Mouse (Mus musculus) spleen, postnatal 14 days (tissue): ENCODE results near the gene Pjvk.
A peak's percentile ranks its signal among the peaks of the same experiment; 100 is the strongest.
"Not testable (repeated sequence)": the region's sequence is repeated elsewhere in the genome, so short reads cannot be mapped to it uniquely, and the experiment has no call there.

Source experiments
- DNase-seq, 2 experiments: peaks; one replicate each; pipeline ENCODE4 v3.0.0; 2021 to 2022; ENCODE audit warnings: low spot score in 2 of 2

The Pjvk gene

DNA sequence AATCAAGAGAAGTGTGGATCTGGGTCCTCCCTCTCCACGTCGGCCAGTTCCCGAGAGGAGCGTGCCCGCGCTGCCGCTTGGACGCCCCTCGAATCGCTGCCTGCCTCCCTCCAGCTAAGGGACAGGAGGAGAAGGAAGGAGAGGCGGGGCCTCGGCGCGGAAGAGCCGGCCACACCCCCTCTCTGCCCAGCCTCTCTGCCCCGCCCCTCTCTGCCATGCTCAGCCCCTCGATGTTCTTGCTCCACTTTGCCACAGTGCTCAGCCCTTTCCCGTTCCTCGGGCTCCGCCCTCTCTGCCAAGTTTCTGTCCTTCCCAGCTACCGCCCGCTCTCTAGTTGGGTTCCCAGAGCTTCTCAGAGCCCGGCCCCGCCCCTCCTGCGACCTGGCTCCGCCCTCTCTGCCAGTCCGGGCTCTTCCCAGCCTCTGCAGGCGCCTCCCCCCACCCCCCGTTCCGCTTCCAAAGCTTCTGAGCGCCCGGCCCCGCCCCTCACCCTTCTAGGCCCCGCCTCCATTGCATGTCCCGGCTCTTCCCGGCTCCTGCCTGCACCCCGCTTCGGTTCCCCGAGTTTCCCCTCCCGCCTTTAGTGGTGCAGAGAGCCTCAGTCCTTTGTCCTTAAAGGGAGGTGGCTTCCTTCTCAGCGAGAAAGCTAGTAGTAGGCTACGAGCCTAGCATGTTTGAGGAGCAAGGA is at the start of gene Pjvk, which contains the start of gene Prkra:
Pjvk (plus strand) TSS at position 594 of the 688 bp plus-strand sequence.
Prkra (minus strand) TSS at position 133 of the 688 bp plus-strand sequence.
- peak; percentile 70 to 75 for DNase-seq

DNA sequence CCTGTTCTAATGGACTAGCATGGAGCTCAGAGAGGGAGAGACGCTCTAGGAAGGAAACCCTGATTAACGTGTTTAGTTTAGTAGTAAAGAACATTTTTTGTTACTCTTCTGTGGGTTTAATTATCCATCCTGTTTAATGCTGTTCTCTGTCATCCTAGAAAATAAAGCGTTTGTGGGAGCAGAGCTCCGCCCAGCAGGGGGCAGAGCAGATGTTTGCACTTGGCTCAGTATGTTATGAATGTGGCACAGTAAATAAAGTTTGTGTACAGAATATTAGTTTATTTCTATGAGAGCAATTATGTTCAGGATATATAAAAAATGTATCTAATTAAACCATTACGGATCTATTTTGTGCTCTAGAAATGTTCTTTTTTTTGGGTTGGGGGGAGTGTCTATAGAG is 49.1 kb upstream of the Pjvk start:
- DNase-seq = no peak

DNA sequence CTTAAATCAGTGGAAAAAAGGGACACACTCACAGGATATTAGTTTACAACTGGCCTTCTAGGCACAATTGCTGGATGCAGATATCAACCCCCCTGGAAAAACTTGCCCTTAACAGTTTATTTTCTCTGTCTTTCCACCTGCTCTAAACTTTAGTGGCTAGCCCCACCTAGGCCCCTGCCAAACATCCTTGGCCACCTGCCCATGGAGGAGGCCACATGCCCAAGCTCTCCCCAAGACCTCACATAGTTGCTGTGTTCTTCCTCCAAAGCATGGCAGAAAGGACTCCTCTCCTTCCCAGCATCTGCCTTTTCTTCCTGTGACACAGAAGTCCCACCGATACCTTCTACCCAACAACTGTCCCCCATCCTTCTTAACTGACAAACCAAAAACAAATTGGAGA is 46.0 kb upstream of the Pjvk start:
- DNase-seq = no peak

DNA sequence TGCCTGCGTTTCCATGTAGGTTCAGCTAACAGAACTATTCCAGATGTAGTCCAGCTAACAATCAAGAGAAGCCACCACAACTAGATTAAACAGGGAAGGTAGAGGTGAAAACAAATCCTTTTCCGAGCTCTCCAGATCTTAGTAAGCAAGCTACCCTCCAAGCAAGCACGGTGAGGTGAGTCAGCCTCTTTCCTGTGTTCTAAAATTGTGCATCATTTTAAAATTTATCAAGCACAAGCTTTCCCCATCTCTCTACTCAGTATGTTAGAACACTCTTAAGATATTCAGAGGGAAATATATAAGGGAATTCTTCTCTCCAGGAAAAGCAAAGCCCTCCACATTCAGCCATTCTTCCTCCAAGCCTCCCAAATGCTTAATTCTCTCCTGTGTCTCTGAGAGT is 41.6 kb upstream of the Pjvk start:
- DNase-seq = no peak

DNA sequence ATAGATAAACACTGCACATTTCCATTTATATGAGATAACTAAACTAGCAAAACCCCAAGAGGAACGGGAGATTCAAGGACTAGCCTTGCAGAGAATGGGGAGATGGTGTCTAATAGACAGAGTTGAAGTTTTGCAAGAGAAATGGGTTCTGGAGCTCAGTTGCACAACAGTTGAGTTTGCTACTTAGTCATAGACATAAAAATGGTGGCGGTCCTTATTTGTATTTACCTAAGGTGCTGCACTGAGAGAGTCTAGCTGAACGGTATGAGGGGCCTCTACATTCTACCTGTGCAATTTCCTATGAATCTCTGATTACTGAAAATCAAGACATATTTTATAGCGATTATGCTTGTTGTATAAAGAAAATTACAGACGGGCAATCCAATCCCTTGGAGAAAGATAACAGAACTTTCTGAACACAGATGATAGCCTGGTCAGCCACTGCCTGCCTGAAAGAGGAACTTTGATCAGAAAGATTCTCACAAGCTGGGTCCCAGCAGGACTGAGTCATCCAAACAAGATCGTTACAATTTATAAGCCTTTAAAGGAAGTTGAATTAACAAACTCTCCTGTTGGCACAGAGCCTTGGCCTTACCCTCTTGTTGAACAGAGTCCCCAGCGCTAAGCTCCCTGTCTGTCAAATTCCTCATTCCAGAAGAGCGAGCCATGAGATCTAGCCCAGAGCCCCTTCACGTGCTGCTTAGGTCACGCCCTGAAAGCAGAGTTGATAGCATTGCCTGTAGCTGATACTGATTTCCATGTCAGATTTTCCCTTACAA is 37.8 kb upstream of the Pjvk start:
- no peak for DNase-seq

DNA sequence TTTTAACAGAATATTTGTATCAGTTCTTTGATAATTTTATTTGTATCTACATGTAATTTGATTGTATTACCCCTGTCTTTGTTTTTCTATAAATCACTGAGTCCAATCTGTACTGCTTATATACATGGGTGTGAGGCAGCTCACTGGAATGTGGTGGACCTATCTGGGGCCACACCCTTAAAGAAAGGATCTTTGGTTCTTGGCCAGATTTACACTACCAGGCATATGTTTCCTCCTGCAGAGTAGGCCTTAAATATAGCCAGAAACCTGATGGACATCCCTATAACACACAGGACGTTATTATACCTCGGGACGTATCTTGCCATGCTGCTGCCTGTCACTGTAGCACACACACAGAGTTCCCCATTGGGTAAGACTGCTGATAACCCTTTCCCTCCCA is 36.3 kb upstream of the Pjvk start:
- DNase-seq = no peak

DNA sequence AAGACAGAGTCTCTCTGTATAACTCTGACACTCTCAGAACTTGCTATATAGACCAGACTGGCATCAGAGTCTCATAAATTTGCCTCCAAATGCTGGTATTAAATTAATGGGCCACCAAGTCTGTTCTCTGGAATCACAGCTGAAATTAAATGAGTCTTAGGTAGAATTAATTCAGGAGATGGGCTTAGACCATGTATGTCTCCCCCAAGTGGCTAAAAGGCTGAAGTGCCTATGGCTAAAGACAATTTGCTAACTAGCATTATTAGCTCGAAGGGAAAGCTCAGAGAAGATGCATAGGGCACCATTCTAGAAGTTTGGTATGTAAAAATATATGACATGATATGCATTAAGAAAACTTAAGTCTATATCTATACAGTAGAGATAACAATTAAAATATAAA is 30.2 kb upstream of the Pjvk start:
- no peak for DNase-seq

DNA sequence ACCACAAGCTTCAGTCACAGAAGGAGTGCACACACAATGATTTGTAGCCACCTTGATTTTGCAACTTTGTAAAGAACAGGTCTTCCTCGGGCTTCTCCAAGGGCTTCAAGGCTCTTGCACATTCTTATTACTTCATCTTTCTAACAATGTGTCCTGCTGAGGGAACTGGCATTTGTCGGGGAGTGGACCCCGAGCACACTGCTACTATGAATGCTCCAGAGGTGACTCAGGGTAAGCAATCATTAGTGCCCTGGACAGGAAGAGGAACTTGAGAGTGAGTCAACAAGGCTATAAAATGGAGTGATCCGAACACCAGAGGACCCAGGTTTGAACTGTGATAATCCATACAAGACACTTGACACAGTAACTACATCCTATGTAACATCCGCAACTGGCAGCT is 28.1 kb upstream of the Pjvk start:
- DNase-seq = no peak

DNA sequence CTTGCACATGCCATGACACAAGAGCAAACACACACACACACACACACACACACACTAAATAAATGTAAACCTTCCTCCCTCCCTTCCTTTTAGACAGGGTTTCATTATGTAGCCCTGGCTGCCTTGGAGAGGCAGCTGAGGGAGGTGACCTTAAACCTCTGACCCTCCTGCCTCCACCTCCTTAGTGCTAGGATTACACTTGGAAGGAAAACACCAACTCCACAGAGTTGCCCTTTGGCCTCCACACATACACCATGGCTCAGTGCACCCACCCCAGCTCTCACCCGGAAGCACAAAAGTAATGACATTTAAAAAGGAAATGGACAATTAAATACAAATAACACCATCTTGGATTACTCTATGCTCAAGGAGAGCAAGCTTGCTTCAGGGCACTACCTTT is 26.6 kb upstream of the Pjvk start:
- DNase-seq = no peak

DNA sequence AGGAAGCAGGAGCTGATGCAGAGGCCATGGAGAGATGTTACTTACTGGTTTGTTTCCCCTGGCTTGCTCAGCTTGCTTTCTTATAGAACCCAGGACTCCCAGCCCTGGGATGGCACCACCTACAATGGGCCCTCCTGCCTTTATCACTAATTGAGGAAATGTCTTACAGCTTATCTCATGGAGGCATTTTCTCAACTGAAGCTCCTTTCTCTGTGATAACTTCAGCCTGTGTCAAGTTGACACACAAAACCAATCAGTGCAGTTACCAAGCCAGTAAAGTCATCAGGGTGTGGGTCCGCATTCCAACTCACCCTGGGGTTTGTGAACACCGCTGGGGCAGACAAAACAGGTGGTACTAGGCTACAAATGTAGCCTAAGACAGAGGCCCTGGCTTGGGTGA is 26.0 kb upstream of the Pjvk start:
- not testable (repeated sequence) for DNase-seq

DNA sequence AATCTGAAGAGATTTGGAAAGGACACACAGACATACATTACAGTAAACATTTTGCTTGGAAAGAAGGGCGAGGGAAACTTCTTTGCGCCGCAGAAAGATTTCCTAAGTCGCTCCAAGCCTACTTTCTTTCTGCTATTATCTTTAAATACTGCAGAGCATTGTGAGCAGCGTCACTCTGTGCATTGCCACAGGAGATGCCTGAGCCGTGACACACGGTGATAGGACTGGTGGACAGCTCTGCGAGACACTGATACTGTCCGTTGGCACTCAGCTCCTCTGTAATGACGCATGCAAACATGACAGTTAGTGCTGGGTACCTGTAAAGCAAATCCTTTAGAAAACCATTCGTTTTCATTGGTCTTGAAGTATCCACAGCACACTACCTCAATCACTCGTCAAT is 18.0 kb upstream of the Pjvk start:
- no peak for DNase-seq

DNA sequence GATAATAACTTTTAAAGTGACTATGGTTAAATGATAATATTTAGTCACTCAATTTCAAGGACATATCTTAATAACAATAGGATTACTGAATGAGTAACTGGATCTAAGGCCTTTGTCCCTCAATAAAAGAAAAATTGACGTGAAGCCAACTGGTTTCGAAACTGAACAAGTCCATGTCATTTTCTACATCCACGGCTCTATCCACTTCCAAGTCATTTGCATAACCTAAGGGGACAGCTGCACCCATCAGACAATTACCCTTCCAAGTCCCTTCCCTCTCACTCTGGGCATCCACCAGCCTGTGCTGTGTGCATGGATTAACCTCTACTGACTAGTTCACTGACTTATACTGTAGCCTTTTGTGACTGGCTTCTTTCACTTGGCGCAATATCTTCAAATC is 16.7 kb upstream of the Pjvk start:
- DNase-seq = no peak

DNA sequence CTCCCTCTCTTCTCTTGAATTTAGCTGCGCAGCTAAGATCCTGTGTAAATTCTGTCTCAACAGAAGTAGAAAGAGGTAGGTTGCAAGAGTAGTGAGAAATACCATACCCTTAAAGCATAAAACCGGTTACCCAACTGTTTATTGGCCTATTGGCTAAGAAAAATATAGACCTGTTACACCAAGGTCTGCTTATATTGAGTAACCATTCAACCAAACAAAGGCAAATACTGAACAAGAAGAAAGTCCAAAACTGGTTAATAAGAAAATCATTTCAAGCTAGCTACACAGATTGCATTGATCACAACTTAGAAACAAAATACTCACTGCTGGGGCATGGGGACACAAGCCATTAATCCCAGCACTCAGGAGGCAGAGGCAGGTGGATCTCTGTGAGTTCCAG is 8.6 kb upstream of the Pjvk start:
- no peak for DNase-seq

DNA sequence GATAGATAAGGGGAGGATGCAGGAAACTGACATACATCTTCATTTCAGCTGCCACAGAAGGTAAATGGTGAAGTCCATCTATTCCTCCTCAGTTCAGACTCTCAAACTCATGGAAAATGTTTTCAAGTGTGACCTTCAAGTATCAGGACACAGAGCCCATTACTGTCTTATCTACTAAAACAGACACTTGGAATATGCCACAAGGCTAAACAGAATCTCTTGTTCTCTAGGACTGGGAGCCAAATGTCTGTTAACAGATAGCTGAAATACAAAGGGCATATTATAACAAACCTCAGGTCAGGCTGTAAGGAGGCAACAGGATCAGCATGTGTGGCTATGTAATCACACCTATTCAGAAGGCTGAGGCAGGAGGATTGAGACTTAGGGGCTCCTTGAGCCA is 4.5 kb upstream of the Pjvk start:
- no peak for DNase-seq

DNA sequence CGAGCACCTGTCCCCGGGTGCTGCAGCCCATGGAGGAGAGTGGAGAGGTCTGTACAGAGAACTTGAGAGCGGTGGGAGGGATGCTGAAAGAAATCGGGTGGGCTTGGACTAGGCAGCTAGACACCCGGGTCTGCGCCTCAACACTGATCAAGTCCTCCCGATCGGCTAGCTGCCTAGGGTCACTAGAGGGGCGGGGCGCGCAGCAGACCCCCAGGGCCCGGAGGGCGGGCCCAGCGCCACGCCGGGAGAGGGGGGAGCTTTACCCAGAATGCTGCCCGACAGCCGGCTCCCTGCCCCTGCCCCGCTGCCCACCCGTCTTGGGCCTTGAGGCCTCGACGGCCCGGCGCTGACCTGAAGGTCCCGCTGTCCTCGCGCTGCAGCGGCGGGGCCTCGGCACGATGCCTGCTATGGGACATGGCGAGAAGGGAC is 821 bp upstream of the Pjvk start:
- DNase-seq = peak in 1 of 2 experiments; percentile 2

DNA sequence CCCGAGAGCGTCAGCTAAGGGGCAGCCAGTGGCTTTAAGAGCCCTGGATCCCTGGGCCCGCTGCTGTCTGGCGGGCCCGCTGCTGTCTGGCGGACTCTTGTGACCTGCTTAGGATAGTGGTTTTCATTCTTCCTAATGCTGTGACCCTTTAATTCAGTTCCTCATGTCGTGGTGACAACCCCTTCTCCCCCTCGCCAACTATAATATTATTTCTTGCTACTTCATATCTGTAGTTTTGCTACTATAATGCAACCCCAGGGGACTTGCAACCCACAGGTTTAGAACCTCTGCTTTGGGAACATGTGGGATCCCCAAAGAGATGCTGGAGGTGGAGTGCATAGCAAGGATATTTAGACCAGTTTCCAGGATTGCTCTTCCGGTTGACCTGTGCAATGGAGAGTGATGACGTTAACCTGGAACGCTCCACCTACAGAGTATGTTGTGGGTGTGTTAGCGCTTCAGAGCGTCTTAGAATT is 428 bp downstream of the Pjvk start:
- no peak for DNase-seq

DNA sequence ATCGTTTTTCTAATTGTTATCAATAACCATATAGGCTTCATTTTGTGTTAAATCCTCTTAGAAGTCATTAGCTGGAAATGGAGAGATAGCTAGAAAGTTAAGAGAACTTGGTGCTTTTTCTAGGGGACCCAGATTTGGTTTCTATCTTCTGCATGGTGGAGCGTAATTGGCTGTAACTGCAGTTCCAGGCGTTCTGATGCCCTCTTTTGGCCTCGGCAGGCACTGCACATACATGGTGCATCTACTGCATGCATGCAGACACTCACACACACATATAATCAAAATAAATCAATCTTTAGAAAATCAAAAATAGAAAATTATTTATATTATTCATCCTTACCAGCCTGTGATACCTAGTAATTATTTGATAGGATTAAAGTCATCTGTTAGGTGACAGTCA is 4.8 kb downstream of the Pjvk start:
- no peak for DNase-seq

DNA sequence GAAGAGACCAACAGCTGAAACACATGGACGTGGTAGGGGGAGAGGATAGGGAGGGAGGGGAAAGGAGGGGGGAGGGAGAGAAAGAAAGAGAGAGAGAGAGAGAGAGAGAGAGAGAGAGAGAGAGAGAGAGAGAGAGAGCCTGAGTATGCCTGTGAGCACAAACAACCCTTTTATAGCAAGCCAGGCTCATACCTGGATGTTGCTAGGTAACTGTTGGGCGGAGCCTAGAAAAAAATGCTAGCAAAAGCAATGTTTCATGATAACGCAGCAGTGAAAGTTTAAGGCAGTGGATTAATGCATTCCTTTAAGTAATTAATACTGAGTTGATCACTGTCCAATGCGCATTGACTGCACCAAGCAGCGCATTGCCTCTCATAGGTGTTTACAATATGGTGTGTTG is 6.4 kb downstream of the Pjvk start:
- DNase-seq = no peak

DNA sequence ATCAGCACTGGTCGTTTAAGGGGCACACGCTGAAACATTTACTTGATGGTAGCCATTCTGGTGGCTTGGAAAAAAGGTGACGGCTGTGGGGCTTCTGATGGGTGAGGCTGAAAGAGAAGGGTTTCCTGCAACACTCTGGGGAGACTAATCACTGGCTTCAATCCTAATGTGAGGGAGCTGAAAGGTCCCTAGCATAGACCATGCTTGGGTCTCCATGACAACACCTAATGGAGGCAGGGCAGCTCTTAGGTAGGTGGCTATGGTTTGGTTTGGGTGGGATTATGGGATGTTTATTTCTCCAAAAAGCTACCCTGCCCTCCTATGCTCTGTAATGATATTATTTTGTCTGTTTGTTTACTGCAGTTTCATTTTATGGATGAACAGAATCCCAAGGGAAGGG is 7.2 kb downstream of the Pjvk start:
- no peak for DNase-seq

DNA sequence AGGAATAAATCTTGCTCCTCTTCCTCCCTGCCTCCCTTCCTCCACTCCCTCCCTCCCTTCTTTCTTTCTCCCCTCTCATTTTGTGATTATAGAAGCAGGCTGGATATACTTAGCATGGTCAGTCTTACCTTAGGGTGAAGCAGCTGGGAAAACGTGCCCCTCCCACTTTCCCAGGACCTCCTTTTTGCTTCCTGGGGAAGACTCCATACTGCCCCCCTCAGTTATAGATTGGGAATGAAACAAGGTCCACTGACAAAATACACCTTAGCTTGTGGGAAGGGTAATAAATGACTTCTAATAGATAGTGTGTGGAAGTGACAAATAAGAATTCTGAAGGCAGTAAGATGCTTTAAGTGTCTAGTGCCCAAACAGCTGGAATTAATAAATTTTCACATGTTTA is 7.7 kb downstream of the Pjvk start:
- DNase-seq = no peak

DNA sequence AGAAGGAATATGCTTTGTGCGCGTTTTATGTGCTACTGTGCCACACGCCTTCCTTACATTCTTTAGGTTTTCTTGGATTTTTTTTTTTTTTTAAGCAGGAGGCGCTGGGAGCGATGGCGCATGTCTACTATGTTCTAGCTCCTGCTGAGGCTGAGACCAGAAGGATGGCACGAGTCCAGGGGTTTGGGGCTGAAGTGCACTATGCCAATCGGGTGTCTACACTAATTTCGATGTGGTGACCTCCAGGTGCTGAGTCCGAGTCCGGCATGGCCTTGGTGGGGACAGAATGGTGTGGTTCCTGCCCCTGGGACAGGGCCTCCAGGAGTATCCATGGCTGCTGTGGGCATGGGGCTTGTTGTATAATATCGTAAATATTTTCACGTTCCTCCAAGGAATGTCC is 10.3 kb downstream of the Pjvk start:
- DNase-seq = no peak

DNA sequence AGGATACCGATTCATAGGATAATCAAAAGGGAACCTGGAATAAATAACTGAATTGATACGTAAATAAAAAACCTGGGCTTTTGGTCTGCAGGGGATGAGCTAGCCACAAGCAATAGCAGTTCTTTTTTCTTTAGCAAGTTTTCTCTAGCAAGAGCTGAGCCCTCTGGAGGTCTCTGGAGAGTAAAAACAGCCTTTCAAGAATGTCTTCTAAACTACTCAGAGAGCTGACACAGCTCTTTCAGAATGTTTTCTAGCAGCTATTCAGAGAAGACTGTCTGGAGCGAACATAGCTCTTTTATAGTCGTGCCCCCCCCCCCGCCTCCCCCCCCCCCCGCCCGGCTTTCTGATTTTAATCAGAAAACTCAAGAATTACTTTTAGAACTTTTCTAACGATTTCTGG is 11.1 kb downstream of the Pjvk start:
- no peak for DNase-seq

DNA sequence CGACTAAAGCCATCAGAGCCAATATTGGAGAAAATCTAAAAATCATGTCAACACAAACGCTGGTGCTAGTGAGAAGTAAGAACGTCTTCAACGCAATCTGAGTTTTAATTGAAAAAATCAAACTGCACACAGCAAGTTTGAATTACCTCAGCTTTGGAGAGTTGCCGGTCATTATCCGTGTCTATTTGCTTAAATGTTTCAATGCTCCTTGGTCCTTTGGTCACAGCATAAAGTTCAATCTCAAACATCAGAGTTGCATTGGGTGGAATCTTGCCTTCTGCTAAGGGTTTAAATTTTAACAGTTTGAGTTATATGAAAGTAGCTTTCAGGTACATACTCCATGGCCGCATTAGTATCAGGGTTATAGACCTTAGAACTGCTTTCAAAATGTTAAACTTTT is 17.3 kb downstream of the Pjvk start:
- no peak for DNase-seq
